Mouse (Mus musculus) layer of hippocampus, adult 9-10 months (tissue): Measurements from ENCODE around the gene Ptprd.
"Not testable (repeated sequence)": the region's sequence is repeated elsewhere in the genome, so short reads cannot be mapped to it uniquely, and the experiment has no call there.

Experiments
- DNase-seq: peaks from one replicate; pipeline ENCODE4 v3.0.0; 2022; ENCODE audit warnings: low spot score

Ptprd gene

GRCm38 (mm10) chr4:76449466-76450350, 1762.1 kb downstream of the Ptprd start:
- no peak for DNase-seq

- DNase-seq: no peak
Observed at GRCm38 (mm10) chr4:76448678-76449465, 1762.9 kb downstream of the Ptprd start.

GRCm38 (mm10) chr4:76447396-76447795, 1764.4 kb downstream of the Ptprd start:
- DNase-seq: no peak

- no peak for DNase-seq
Observed at GRCm38 (mm10) chr4:76444778-76445177, 1767.0 kb downstream of the Ptprd start.

- no peak for DNase-seq
Observed at GRCm38 (mm10) chr4:76443553-76443952, 1768.2 kb downstream of the Ptprd start.

GRCm38 (mm10) chr4:76440791-76441364, 1770.9 kb downstream of the Ptprd start:
- no peak for DNase-seq

GRCm38 (mm10) chr4:76438496-76439079, 1773.2 kb downstream of the Ptprd start:
- no peak for DNase-seq

- DNase-seq: no peak
Observed at GRCm38 (mm10) chr4:76438068-76438467, 1773.7 kb downstream of the Ptprd start.

GRCm38 (mm10) chr4:76435920-76436319, 1775.8 kb downstream of the Ptprd start:
- DNase-seq: no peak

GRCm38 (mm10) chr4:76429769-76430168, 1782.0 kb downstream of the Ptprd start:
- DNase-seq: no peak

- DNase-seq: not testable (repeated sequence)
Observed at GRCm38 (mm10) chr4:76427036-76427435, 1784.7 kb downstream of the Ptprd start.

GRCm38 (mm10) chr4:76425230-76425575, 1786.6 kb downstream of the Ptprd start:
- no peak for DNase-seq

GRCm38 (mm10) chr4:76424324-76425229, 1787.2 kb downstream of the Ptprd start:
- no peak for DNase-seq

- no peak for DNase-seq
Observed at GRCm38 (mm10) chr4:76422113-76422512, 1789.6 kb downstream of the Ptprd start.

GRCm38 (mm10) chr4:76419641-76420040, 1792.1 kb downstream of the Ptprd start:
- no peak for DNase-seq

GRCm38 (mm10) chr4:76417676-76418075, 1794.1 kb downstream of the Ptprd start:
- no peak for DNase-seq

- no peak for DNase-seq
Observed at GRCm38 (mm10) chr4:76415624-76416023, 1796.1 kb downstream of the Ptprd start.

GRCm38 (mm10) chr4:76414591-76414990, 1797.2 kb downstream of the Ptprd start:
- no peak for DNase-seq

GRCm38 (mm10) chr4:76410053-76410452, 1801.7 kb downstream of the Ptprd start:
- no peak for DNase-seq

GRCm38 (mm10) chr4:76409159-76409558, 1802.6 kb downstream of the Ptprd start:
- DNase-seq: no peak

GRCm38 (mm10) chr4:76405862-76406454, 1805.8 kb downstream of the Ptprd start:
- DNase-seq: no peak
